Mouse (Mus musculus): ENCODE results near the gene Armcx2. TPM values are rescaled to one million over a fixed set of nuclear protein-coding genes. Genes with fewer than 3 reads are reported as not detected.
"Not testable (repeated sequence)": the region's sequence is repeated elsewhere in the genome, so short reads cannot be mapped to it uniquely, and the experiment has no call there.

Gene Armcx2
- polyA plus RNA-seq (2015; fragmentation: Nextera tagmentation; extraction: Ambion mirVana), result 75.9 and 83.6 TPM in 2 replicates

DNA sequence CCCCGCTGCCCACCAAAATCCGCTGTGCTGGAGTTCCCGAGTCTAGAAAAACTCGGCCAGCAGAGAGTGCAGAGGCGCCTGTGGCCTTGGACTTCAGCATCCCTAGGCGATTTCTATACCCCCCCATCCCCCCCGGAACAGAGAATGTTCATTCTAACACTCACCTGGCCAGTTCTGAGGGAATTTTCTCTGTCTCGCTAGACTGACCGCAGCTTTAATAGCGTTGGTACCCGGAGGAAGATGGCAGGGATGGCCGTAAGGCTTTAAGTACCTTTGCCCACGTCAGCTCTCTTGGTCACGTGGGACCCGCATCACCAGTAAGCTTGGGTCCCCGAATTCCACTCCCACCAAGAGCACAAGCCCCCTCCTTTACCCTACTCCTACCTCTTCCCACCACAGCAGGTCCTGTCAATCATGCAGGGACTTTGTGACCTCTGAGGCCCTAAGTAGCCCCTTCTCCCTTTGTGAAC lies at the start of gene Armcx2:
Gene Armcx2, minus strand, starts transcription at position 467 of the 470 bp plus-strand sequence.
- peak within 1 kb of the TSS; percentile 76 for H3K9ac ChIP-seq (replicated peaks; ENCODE audit: low read length)
- H3K4me2 ChIP-seq (replicated peaks; ENCODE audit: low read depth, low read length), result peak within 1 kb of the TSS; percentile 55
- 15% methylated on average over 16 of the region's 16 CpGs for WGBS
- H3K27me3 ChIP-seq (ENCODE audit: insufficient read depth, low read length), result peaks cover 15% of the 10 kb centered on the region; the same call in 1 of the 2 replicates
- H3K9me3 ChIP-seq (ENCODE audit: low read length), result no peaks in the 10 kb centered on the region
- peak; percentile 91 for ATAC-seq (ENCODE audit: low FRiP score, low TSS enrichment)
- H3K4me3 ChIP-seq (ENCODE audit: low read length), result peak within 1 kb of the TSS; percentile 70
- H3K36me3 ChIP-seq (ENCODE audit: insufficient read depth, low read length), result peaks cover 16% of the 10 kb centered on the region
- H3K4me1 ChIP-seq (ENCODE audit: insufficient read depth, low read length), result 0 out of 2 replicates have a peak, but pooled peaks cover 3% of the 10 kb centered on the region
- peak within 1 kb of the TSS; percentile 77 for H3K27ac ChIP-seq (ENCODE audit: low read length)

DNA sequence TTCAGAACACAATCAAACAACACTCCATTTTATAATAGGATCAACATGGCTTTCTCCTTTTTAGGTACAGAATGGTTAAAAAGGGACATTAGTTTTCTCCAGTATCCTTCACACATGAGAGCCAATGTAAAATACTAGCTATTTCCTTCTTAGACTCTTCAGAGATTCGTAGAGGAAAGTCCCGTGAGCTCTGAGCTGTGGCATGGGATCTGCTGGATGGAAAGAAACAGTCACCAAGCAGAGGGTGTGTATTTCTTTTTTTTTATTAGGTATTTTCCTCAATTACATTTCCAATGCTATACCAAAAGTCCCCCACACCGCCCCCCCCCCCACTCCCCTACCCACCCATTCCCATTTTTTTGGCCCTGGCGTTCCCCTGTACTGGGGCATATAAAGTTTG lies 40.6 kb upstream of the Armcx2 start:
- peaks cover 10% of the 10 kb centered on the region for H3K27me3 ChIP-seq (ENCODE audit: insufficient read depth, low read length)
- H3K4me1 ChIP-seq (ENCODE audit: insufficient read depth, low read length), result no peaks in the 10 kb centered on the region
- H3K9me3 ChIP-seq (ENCODE audit: low read length), result no peaks in the 10 kb centered on the region
- no peak for ATAC-seq (ENCODE audit: low FRiP score, low TSS enrichment)
- H3K36me3 ChIP-seq (ENCODE audit: insufficient read depth, low read length), result no peaks in the 10 kb centered on the region
- no peak overlapping the region for H3K4me3 ChIP-seq (ENCODE audit: low read length)
- H3K4me2 ChIP-seq (replicated peaks; ENCODE audit: low read depth, low read length), result no peak overlapping the region
- no peak overlapping the region for H3K27ac ChIP-seq (ENCODE audit: low read length)
- H3K9ac ChIP-seq (replicated peaks; ENCODE audit: low read length), result no peak overlapping the region
- WGBS, result 67% methylated on average over 3 of the region's 4 CpGs

DNA sequence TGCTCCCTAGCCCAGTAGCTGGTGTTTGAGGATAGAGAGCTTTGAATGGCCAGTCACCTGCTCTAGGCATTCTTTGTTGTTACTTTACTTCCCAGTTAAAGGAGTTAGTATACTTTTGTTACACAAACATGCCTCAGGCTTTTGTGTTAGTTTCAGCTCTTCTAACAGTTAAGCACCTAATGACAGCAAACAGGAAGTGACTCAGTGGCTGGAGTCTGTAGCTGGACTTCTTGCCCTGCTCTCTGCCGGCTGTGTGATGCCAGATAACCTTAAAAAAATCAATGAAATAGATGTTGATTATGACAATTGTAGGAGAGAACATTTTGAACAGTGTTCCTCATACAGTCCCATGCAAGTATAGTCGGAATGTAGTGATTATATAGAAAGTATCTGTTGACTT lies 35.4 kb upstream of the Armcx2 start:
- Histone ChIP-seq H3K4me2 (replicated peaks; ENCODE audit: low read depth, low read length) (no peak overlapping the region), H3K4me1 (ENCODE audit: insufficient read depth, low read length) (no peaks in the 10 kb centered on the region), H3K9ac (replicated peaks; ENCODE audit: low read length) (no peak overlapping the region), H3K4me3 (ENCODE audit: low read length) (no peak overlapping the region), H3K9me3 (ENCODE audit: low read length) (no peaks in the 10 kb centered on the region), H3K36me3 (ENCODE audit: insufficient read depth, low read length) (no peaks in the 10 kb centered on the region), H3K27me3 (ENCODE audit: insufficient read depth, low read length) (peaks cover 6% of the 10 kb centered on the region; the same call in 1 of the 2 replicates), H3K27ac (ENCODE audit: low read length) (no peak overlapping the region)
- ATAC-seq (ENCODE audit: low FRiP score, low TSS enrichment), result no peak
- WGBS, result 47% methylated on average over 2 of the region's 2 CpGs

DNA sequence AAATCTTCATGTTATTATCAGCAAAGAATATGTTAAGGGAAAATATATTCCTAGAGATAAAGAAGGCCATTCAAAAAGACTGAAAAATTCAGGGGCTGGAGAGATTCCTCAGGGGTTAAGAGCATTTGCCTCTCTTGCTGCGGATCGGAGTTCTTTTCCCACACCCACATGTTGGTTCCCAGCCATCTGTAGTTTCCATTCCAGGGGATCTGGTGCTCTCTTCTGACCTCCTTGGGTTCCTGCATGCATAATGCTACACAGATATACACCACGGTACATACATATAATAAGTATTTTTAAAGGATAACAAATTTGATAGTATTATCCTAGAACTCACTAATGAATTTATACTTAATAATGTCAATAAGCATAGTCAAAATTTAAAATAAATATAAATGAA lies 21.5 kb upstream of the Armcx2 start:
- H3K4me1 ChIP-seq (ENCODE audit: insufficient read depth, low read length), result no peaks in the 10 kb centered on the region
- peaks cover 5% of the 10 kb centered on the region; the same call in 1 of the 2 replicates for H3K27me3 ChIP-seq (ENCODE audit: insufficient read depth, low read length)
- no peak overlapping the region for H3K4me2 ChIP-seq (replicated peaks; ENCODE audit: low read depth, low read length)
- no peaks in the 10 kb centered on the region for H3K9me3 ChIP-seq (ENCODE audit: low read length)
- WGBS, result 53% methylated on average over 3 of the region's 3 CpGs
- ATAC-seq (ENCODE audit: low FRiP score, low TSS enrichment), result no peak
- no peak overlapping the region for H3K4me3 ChIP-seq (ENCODE audit: low read length)
- H3K36me3 ChIP-seq (ENCODE audit: insufficient read depth, low read length), result no peaks in the 10 kb centered on the region
- no peak overlapping the region for H3K9ac ChIP-seq (replicated peaks; ENCODE audit: low read length)
- H3K27ac ChIP-seq (ENCODE audit: low read length), result no peak overlapping the region

DNA sequence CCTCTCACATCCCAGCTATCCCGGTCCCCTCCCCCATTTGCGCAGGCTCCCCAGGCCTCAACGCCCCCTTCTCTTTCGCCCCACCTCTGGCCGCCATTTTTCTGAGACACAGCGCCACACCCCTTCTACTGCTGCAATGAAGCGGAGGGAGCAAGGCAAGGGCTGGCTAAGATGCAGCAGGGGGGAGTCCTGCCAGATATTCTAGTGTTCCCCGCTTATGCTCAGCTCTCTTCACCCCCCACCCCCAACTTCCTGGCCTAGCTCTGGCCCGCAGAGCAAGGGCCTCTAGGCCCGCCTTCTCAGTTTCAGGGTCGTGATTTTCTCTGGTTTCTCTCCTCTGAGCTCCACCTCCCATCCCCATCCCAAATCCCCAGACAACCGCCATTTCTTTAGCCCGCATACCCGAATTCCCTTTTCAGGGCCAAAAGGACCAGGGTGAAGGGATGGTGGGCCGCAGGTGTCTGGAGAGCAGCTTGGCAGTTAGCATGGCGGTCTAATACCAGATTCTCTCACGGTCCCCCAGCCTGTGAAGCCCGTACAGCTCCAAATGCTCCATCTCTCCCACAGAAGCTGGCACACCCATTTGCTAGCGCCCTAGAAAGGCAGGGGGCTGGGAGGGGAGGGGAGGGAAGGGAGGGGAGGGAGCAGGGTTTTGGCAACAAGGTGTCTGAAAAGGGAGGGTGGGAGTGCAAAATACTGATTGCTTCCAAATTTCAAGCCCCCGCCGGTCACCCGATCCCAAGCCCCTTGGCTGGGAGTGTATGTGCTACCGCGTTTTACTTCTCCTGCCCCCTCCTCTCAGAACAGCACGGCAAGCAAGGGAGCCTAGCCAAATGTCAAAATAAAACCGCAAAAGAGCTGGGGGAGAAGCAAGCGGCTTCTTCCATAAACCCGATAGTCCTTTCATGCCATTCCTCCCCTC lies 927 bp downstream of the Armcx2 start:
- H3K4me1 ChIP-seq (ENCODE audit: insufficient read depth, low read length), result 0 out of 2 replicates have a peak, but pooled peaks cover 3% of the 10 kb centered on the region
- peak overlapping the region; percentile 76 for H3K9ac ChIP-seq (replicated peaks; ENCODE audit: low read length)
- H3K27me3 ChIP-seq (ENCODE audit: insufficient read depth, low read length), result peaks cover 15% of the 10 kb centered on the region; the same call in 1 of the 2 replicates
- peak; percentile 81 for ATAC-seq (ENCODE audit: low FRiP score, low TSS enrichment)
- H3K9me3 ChIP-seq (ENCODE audit: low read length), result no peaks in the 10 kb centered on the region
- H3K4me3 ChIP-seq (ENCODE audit: low read length), result peak overlapping the region; percentile 70
- WGBS, result 16% methylated on average over 28 of the region's 28 CpGs
- H3K27ac ChIP-seq (ENCODE audit: low read length), result peak overlapping the region; percentile 77
- H3K4me2 ChIP-seq (replicated peaks; ENCODE audit: low read depth, low read length), result peak overlapping the region; percentile 55
- H3K36me3 ChIP-seq (ENCODE audit: insufficient read depth, low read length), result peaks cover 16% of the 10 kb centered on the region

DNA sequence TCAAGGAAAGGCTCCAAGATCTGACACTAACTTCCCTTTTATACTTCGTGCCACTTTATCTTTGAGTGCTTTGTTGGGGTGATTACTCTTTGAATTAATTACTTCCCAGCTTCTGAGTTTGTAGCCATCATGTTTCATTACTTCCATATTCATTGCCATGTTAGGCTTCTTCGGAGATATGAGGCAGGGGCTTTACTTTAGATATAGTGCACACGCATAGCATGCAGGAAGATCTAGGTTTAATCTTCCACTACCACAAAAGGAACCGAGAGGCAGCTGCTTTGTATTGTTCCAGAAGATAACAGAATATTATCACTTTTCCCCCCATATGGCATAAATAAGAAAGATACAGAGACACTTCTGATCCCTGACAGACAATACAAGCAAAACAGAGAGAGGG lies 21.3 kb downstream of the Armcx2 start:
- WGBS, result 77% methylated on average over 4 of the region's 4 CpGs

DNA sequence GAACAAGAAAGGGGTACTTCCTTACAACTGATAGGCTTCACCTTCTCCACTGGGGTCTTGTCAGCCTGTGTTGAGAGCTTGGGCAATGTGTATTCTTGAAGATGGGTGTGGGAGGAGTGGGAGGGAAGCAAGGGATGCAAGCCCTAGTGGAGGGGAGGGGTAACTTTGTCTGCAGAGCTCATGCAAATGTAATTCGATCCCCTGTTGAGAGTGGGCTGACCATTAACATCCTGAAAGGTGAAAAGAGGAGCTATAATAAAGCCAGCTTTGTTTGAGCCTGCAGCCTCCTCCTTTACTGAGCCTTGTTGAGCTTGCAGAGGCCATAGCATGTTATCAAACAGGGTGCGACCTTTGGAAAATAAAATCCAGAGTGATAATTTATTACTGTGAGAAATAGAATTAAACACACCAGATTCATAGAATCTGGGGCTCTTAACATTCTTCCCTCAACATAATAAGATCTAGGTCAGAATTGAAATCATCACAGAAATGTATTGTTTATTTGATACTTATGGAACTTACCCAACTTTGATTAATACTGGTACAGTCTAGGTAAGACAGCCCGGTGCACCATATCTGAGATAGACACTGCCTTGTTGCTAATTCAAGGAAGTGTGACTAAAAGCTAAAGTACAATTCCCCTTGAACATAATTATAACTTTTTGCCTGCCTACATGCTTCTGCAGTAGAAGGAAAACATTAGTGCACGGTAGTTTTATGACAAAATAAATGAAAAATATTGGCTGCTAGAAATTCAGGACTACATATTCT lies 45.4 kb downstream of the Armcx2 start:
- ATAC-seq (ENCODE audit: low FRiP score, low TSS enrichment), result peak; percentile 84
- not testable (repeated sequence) for H3K4me1 ChIP-seq (ENCODE audit: insufficient read depth, low read length); H3K36me3 ChIP-seq (ENCODE audit: insufficient read depth, low read length); H3K9me3 ChIP-seq (ENCODE audit: low read length); H3K4me2 ChIP-seq (replicated peaks; ENCODE audit: low read depth, low read length); H3K9ac ChIP-seq (replicated peaks; ENCODE audit: low read length); H3K4me3 ChIP-seq (ENCODE audit: low read length); H3K27ac ChIP-seq (ENCODE audit: low read length); H3K27me3 ChIP-seq (ENCODE audit: insufficient read depth, low read length)
- WGBS, result 39% methylated on average over 3 of the region's 4 CpGs

More for the DNA sequence above, 21.3 kb downstream of the Armcx2 start:
- Histone ChIP-seq H3K36me3 (ENCODE audit: insufficient read depth, low read length) (no peaks in the 10 kb centered on the region), H3K4me3 (ENCODE audit: low read length) (no peak overlapping the region), H3K9me3 (ENCODE audit: low read length) (no peaks in the 10 kb centered on the region), H3K9ac (replicated peaks; ENCODE audit: low read length) (no peak overlapping the region), H3K27me3 (ENCODE audit: insufficient read depth, low read length) (peaks cover 8% of the 10 kb centered on the region; the same call in 1 of the 2 replicates), H3K4me2 (replicated peaks; ENCODE audit: low read depth, low read length) (no peak overlapping the region), H3K27ac (ENCODE audit: low read length) (no peak overlapping the region), H3K4me1 (ENCODE audit: insufficient read depth, low read length) (no peaks in the 10 kb centered on the region)
- no peak for ATAC-seq (ENCODE audit: low FRiP score, low TSS enrichment)

DNA sequence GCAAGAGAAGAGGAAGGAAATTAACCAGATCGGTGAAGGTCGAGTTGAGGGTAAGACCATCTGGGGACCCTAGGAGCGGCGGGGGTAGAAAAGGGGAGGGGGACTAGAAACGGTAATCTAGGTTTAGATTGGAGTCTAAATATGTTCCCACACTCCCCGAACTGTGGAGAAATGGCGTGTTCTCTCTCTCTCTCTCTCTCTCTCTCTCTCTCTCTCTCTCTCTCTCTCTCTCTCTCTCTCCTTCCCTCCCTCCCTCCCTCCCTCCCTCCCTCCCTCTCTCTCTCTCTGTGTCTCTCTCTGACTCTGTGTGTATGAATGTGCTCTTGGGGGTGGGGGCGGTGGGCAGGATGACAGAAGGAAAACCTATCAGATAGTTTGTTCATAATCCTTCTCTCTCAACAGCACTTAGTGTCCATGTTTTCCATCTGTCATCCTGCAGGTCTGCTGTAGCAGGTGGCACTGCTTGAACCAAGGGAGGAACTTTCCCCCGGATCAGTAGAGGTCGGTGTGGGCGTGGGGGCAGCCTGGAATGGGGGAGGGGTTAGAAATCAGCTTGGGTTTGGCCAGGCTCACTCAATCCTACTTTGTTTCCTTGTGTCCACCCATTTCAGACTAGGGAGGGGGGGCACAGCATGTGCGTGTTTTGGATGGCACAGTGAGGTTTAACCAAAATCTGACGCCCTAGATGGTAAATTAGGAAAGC lies 51.6 kb downstream of the Armcx2 start:
- peaks cover 8% of the 10 kb centered on the region; the same call in 1 of the 2 replicates for H3K27me3 ChIP-seq (ENCODE audit: insufficient read depth, low read length)
- peaks cover 9% of the 10 kb centered on the region; the same call in 1 of the 2 replicates for H3K4me1 ChIP-seq (ENCODE audit: insufficient read depth, low read length)
- WGBS, result 33% methylated on average over 13 of the region's 13 CpGs
- no peaks in the 10 kb centered on the region for H3K9me3 ChIP-seq (ENCODE audit: low read length)
- peak overlapping the region; percentile 70 for H3K9ac ChIP-seq (replicated peaks; ENCODE audit: low read length)
- H3K36me3 ChIP-seq (ENCODE audit: insufficient read depth, low read length), result no peaks in the 10 kb centered on the region
- peak; percentile 60 for ATAC-seq (ENCODE audit: low FRiP score, low TSS enrichment)
- H3K27ac ChIP-seq (ENCODE audit: low read length), result peak overlapping the region; percentile 77
- H3K4me3 ChIP-seq (ENCODE audit: low read length), result peak overlapping the region; percentile 63
- peak overlapping the region; percentile 53 for H3K4me2 ChIP-seq (replicated peaks; ENCODE audit: low read depth, low read length)
